Mouse (Mus musculus): ENCODE measurements at regions not wholly inside any gene's neighbourhood (a gene's known extent, or its start where the extent isn't known, plus 50 kb on each side); places are given as distances from the start of the nearest gene placed in this dataset.

DNA sequence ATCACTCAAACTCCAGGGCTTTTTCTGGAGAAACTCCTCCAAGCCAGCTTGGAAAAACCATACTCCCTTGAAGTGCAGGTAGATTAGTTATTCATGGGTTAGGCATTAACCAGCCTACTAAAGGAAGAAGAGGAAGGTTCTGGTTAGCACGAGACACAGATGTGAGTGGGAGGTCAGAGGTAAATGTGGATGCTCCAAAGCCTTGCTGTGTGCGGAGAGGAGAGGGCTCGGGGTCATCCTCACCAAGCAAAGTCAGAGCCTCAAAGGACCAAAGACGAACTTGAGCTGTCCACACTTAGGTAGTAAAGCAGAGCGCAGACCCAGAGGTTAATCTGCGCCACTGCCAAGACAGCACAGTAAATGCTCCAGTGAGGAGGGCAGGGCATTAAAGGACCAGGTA, 177.8 kb upstream of the Klf12 start:
- TF ChIP-seq CTCF (conservative IDR thresholded peaks at IDR 0.05; ENCODE audit: low read length) (no peak), NANOG (IDR thresholded peaks at IDR 0.05; ENCODE audit: borderline replicate concordance, low read length) (no peak)
